Mouse (Mus musculus) cerebral cortex, adult 2 months (tissue): ENCODE data around the gene Pard3.

Source experiments
- WGBS: fragments of 180-500 bp; shearing (Covaris S2); methylation state at CpG from one replicate; pipeline ENCODE4 v1.1.7; 2018; 5-methylcytosine and 5-hydroxymethylcytosine counted together

Pard3 gene

DNA sequence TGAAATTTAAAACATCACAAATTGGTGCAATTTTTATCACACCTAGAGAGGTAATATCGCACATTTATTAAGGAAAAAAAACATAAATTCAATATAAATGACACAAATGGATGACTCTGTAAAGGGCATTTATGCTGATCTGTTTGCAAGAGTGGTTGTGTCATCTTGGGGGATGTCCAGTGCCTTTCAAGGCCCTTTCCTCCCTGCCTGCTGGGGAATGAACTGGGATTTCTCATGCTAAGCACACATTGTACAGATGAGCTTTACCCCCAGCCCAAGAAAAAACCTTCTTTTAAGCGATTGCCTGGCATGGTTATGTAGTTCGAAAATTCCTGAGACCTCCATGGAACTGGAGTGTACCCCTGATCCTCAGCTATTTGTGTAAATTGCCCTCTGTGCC is 280.7 kb downstream of the Pard3 start:
- 85% methylated on average over 3 of the region's 3 CpGs for WGBS

DNA sequence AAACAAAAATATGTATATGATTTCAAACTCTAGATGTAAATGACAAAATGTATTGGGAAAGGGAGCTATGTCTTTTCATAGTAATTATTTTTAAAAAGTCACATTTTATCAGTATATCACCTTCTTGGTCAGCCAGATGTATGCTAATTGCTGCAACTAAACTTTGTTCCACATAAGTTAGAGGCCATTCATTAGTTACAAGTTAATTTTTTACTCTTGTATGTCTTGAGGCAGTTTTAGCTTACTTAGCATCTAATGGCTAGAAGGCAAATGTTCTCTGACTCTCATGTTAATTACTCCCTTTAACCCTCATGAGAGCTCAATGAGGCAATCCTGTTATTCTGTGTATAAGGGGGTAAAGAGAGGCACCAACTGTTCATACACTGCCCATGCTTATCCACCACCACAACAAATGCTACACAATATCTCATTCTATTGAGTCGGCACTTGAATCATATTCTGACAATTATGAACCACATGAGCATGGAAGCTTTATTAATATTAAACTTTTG is 282.3 kb downstream of the Pard3 start:
- 91% methylated on average over 1 of the region's 1 CpGs for WGBS

DNA sequence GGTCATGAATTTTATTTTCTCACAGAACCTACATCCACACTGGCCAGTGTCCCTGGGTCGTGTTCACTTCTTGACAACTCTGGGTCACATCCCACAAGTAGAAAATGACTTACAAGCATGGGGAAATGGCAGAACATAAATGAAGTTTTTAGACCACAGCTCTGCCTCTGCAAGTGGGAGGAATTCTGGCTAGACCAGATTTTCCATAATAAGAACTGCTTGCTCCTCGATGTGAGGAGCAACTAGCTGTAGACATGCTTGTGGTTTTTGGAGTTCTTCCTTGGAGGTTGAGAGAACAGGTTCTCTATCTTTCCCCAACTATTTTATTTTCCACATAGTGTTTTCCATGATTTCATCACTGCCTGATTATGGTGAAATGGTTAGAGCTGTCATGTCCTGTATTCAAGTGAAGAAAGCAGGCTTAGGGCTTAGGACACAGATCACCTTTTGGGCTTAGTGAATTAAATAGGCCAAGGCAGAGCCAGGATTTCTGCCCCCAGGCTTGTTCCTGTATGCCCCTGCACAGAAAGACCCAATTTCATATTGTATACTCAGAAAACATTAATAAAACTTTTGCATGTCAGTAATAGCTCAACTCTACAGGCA is 284.3 kb downstream of the Pard3 start:
- WGBS, result 54% methylated on average over 2 of the region's 2 CpGs

DNA sequence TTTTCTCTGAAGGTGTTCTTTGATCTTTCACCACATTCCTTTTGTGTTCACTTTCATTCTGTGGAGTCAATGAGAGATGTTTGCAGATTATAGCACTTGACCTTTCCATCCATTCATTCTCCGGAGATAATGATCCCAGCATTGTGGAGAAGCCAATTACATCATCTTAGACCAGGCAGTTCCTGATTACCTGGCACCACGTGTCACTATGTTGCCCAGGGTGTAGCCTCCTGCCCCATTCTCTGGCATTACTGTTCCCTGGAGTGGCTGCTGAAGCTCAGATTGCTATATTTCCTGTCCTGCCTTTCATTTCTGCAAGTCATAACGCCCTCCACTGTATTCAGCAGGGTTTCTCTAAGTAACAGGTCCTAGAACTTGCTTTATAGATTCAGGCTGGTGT is 304.7 kb downstream of the Pard3 start:
- 70% methylated on average over 3 of the region's 3 CpGs for WGBS

DNA sequence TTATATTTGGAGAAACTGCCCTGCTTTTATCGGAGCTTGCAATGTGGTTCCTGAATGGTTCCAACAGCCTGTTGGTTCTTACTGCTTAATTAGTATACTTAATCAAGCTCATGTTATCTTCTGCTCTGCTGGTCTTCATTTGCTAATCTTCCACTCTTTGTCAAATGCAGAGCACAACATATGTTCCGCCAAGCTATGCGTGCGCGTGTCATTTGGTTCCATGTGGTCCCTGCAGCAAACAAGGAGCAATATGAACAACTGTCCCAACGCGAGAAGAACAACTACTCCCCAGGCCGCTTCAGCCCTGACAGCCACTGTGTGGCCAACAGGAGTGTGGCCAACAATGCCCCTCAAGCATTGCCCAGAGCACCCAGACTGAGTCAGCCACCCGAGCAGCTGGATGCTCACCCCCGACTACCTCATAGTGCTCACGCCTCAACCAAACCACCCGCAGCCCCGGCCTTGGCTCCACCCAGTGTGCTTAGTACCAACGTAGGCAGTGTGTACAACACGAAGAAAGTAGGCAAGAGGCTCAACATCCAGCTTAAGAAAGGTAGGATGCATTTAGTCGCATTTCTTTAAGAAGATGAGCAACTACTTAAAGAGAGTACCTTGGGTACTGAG is 307.7 kb downstream of the Pard3 start:
- WGBS, result 86% methylated on average over 16 of the region's 16 CpGs

DNA sequence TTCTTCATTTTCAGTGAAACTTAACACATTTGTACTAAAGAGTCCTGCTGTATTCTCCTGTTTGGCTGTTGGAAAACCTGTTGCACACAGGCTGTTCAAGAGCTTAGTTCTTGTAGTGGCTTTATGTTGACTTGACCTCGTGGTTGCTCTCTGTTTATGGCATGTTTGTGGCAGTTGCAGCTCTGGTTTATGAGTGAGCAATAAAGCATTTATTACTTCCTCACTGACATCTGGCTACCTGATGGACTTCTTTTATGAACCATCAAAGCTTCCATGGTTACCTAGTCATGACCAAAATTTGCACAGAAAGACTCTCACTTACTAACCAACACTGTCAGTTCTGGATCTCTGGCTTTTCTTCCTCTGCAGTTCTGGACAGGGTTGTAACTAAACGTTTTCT is 314.1 kb downstream of the Pard3 start:
- 68% methylated on average over 2 of the region's 2 CpGs for WGBS

DNA sequence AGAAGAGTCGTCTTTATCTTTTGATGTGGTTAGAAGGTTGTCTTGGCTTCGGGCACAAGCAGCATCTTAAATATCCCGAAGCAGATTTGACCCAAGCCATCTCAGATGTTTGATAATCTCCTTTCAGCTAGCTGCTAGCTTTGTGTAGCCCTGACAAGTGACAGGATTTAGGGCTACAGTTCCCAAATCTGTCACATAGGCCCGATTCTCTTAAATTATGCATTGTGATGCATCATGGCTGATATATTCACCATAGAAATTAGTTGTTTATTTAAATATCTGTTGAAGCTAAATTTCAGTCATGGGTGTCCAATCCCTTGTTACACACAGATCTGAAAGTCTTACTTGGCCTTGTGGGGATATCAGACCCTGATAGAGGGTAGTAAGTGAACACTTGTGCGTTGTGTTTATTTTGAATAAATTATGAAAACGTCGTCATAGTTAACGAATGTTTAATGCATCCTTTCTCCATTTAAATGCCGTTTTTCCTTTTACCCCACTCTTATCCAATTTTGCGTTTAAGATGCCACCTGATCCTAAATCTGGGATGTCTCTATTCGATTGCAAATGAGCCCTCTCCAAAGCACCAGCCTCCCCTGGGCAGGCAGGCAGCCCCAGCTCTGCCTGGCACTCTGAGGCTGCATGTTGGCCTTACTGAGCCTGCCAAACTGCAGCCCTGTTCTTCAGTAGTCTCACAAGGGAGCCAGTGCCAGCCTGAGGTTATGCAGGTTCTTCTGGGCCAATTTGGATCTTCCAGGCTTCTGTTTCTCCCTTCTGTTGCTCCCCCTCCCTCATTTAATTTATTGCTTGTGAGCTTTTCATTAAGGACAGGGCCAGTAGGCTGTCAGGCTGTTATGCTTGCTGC is 315.5 kb downstream of the Pard3 start:
- 66% methylated on average over 11 of the region's 11 CpGs for WGBS

DNA sequence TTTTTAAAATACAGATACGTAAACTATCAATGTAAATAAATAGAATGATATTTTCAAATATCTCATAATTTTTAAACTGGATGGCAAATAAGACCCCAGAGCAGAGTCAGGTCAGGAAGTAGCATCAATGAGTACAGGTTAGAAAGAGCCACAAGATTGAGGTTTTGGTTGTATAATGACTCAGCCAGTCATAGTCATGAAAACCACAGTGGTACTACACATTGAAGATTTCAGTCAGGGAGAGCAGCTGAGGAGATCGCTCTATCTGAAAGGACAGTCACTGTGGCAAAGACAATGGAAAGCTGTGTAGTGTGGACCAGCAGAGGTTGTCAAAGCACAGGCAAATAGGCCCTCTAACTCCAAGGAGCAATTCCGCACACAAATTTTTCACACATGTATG is 317.6 kb downstream of the Pard3 start:
- WGBS, result 89% methylated on average over 3 of the region's 3 CpGs

DNA sequence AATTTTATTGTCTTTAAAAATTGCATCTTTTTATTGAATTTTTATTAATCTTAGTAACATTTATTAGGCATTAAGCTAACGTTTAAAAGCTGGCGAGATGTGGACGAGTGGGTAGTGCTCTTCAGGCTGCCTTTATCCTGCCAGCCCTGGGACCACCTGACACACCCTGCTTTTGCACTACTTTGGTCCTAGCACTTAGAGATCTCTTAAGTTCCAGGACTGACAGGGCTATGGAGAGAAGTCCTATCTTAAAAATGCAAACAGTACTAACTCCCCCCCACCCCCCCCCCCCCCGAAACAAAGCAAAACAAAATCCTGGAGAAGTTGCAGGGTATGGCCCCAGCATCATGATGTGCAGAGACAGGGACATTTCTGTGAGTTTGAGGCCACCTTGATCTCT is 331.8 kb downstream of the Pard3 start:
- 79% methylated on average over 4 of the region's 4 CpGs for WGBS

DNA sequence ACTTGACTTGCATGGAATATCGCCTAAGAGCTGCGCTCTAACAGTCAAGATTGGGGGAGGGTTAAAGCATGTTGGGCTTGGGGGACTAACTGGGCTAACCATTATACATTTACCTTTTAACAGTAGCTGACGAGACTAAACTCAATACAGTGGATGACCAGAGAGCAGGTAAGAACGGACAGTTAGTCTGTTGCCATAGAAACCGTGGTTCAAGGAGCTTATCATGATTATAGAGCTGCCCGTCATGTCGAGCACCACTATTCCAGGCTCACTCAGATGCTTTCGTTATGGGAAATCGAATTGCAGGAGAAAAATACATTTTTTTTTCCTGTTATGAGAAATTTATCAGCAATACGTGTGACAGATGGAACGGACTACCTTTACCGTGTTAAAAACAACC is 346.9 kb downstream of the Pard3 start:
- 87% methylated on average over 12 of the region's 12 CpGs for WGBS

DNA sequence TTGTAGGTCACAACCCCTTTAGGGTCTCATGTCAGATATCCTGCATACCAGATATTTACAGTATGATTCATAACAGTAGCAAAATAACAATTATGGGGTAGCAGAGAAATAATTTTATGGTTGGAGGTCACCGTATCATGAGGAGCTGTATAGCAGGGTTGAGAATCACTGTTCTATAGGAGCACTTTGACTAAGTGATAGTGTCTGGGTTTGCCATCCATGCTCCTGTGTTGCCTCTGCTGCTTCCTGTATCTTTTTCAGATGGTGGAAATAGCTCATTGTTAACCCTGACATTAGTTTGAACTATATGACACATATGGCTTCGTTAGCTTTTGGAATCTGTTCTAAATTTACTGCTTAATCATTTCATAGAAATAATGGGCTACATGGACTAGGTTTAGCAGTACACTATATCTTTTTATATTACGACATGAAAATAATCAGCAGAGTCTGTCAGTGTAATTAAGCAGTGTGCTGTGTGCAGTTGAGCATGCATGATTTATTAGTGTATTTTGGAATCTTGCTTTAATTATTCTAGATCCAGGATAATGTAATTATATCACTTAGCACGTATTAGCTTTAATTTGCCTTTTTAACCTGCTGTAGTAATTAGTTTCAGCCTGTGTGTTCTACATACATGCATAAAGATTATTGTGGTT is 347.6 kb downstream of the Pard3 start:
- WGBS, result 80% methylated on average over 4 of the region's 4 CpGs

DNA sequence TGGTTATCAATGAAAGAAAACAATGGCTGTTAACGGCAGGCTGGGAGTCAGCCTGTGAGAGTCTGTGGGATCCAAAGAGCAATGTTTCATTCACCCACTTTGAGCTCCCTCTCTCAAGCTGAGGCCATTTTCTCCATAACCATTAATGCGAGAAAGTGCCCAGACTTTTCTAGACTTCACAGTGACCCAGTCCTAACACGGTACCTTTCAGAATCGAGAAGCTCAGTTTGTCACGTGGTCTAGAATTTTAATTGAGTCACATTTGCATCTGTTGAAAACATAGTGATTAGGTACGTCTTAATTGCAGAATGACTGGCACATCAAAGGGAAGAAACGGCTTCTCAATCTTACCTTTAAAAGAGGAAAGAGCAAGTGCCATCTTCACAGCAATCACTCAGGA is 359.3 kb downstream of the Pard3 start:
- WGBS, result 43% methylated on average over 7 of the region's 7 CpGs

DNA sequence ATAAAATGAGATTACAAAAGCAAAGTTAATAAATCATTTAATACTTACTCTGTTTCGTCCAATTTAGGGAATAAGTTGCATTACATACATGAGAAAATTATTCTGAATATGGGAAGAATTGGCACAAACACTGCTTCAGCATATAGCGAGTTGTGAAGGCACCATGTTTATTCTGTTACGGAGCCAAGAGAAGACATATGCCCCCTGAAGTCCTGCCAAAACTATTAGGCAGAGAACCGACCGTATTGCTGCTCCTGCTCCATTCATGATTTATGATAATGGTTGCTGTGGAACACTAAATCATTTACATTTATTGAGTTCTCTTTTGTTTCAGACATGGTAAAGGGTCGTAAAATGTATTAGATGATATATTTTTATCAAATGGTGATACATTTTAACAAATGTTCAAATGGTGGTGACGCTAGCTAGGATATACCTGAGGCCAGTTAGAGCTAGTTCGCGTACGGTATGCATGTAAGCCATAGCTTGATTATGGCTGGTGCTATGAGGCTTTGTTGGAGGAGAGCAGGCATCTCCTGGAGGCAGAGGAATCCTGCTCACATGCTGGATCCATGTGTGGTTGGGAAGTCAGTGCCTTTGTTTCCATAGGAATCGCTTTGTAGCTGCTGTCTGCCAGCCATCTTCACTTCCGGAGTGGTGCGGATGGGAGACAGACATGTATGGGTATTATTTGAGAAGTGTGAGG is 360.7 kb downstream of the Pard3 start:
- WGBS, result 88% methylated on average over 13 of the region's 13 CpGs

DNA sequence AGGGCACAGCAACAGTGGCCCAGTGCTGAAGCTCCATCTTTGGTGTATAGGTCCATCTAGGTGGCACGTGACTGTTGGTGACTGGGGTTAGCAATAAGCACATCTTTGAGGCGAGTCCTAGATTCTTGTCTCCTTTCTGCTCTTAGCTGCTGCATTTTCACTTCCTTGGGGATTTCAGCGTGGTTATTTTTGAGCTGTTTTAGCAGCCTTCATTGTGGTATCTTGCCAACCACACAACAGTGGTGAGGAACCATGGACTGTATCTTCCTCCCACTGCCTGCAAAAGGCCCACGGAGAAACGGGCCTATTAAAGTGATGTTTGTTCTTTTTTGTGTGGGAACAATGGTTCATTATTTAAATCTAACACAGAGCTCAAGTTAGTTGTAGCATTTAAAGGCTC is 363.2 kb downstream of the Pard3 start:
- WGBS, result 25% methylated on average over 5 of the region's 5 CpGs

DNA sequence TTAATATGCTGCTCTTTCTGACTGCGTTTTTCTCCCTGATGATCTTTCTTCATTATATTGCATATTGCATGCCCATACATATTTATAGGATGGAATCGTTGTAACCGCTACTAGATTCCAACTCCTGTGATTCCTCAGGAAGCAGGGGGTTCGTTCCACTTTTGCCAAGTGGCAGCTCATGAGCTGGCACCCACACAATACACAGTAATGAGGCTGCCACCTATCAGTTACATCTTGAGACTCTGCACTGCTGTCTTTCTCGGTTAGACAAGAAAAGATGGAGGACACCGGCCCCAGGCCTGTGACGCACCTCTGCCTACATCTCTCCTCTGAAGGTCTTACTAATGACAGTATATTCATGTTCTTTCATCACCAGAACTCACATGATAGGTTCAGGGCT is 364.3 kb downstream of the Pard3 start:
- 56% methylated on average over 7 of the region's 7 CpGs for WGBS

DNA sequence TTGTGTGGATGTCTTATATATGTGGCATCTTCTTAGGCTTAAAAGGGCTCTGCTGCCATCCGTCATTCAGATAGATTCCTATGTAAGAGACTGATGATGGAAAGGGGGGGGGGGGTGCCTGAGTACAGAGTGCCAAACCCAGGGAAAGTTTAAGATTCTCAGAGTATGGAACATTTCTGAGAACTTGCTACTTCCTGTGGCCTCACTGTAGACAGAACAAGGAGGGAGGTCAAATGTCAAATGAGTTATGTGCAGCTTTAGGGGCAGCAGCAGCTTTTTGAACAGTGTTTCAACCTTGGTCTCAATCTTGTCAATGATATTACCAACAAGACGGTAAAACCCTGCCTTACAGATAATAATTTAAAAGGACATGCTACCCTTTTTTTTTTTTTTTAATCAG is 367.5 kb downstream of the Pard3 start:
- WGBS, result 85% methylated on average over 2 of the region's 2 CpGs

DNA sequence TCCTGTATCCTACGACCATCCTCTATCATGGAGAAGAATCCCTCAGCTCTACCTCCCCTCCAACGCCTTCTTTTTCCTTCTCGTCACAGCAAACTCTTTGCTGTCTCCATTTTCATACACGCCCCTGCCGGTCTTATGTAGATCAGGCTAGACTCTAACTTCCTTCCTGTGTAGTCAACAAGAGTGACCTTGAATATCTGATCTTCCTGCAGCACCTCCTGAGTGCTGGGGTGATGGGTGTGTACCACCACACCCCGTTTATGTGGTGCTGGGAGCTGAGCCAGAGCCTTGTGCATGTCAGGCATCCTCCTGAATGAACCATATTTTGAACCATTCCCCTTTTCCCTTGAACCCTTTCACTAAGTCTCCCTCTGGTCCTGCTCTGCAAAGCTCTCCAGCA is 372.3 kb downstream of the Pard3 start:
- 87% methylated on average over 6 of the region's 6 CpGs for WGBS

DNA sequence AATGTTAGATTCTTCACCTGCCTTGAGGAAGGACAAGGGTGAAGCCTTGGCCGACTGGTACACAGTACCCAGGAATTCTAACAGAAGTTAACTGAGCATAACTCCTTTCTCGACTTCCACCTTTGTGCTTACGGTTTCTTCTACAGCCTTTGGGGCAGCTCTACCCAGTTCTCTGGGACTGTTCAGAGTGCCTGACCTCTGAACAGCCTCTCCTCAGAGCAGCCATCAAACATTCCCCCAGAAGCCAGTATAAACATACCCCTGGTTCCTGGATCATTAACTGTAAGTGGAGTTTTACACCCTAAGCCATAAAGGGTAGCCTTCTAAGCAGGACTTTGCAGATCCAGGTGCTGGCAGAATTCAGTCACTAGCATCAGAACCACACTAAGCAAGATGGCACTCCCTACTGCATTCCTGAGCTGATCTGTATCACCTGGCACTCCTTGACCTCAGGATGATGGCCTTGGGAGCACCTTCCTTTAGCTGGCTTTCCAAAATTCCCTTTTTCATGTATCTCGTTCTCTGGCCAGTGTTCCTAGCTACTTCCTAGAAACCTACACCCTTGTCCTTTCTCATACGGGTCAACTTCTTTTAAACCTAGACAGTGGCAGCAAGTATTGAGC is 374.0 kb downstream of the Pard3 start:
- WGBS, result 94% methylated on average over 5 of the region's 5 CpGs

DNA sequence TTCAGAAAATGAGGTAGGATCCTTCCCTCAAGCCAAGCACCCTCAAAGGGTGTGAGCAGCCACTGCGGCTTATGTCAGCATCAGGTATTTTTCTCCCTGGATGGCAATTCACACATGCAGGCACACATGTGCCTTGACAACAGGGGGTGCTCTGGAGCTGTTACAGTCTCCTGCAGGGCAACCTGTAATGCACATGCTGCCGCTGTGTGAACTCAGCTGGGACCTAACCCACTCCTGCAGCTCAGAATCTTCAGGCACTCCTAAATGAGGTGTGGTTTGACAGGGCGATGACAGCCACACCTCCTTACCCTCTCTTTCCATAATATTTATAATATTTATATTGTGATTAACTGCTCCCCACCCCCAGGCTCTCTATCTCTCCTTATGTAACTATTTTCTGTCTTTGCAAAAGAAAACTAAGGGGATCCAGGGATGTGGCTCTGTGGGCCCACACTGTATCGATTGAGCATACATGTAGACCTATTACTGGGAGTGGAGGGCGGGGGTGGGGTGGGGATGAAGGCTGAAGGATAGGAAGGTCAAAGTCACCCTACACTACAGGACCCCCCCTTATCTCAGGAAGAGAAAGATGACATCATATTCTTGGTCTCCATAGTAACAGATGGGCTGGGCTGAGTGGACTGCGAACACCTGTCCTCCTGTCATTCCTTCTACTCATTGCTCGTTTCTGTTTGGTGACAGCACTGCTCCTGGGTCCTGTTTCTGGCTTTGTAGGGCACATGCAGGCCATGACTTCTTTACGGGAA is 375.1 kb downstream of the Pard3 start:
- WGBS, result 64% methylated on average over 8 of the region's 8 CpGs

DNA sequence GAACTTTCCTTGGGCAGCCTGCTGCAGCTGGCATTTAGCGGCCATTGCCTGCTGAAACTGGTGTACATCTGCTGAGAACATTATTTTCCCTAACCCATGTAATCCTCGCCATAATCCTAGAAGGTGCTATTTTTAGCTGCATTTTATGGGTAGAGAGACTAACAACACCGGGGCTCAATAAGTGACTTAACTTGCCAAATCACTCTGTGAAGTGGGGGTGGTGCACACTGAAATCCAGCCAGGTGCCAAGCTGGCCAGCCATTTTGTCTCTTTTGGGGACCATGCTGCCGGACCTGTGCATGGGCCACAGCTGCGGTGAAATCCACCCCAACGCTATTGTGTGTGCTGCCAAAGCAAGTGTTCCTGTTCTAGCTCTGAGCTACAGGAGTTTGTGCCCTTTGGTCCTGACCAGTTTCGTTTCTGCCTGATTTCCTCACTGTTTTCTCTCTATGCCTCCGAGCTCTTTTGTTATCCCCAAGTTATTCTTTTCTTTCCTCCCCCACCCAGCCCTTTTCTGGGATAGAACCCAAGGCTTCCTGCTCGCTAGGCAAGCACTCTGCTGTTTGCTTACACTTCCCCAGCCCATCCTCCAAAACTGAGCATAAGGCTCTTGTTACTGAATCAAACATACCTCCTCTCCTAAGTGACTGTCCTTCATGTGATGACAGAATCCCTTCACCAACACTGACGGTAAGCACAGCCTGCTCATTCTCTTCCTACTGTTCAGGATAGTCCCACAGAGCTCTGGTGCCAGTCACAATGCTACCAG is 375.9 kb downstream of the Pard3 start:
- 24% methylated on average over 10 of the region's 10 CpGs for WGBS
